Mouse (Mus musculus) T-cell, adult 2 months (primary cell): Measurements from ENCODE around the gene Gid4.

Source experiments
- DNase-seq: peaks from one replicate; pipeline ENCODE4 v3.0.0; 2022; ENCODE audit warnings: low spot score

Gene Gid4

GRCm38 (mm10) chr11:60416963-60417716, at the start of gene Gid4:
Gene Gid4, plus strand, starts transcription at chr11:60417145.
- peak; percentile 99 for DNase-seq

- DNase-seq = no peak
Observed at GRCm38 (mm10) chr11:60367256-60367655, 49.7 kb upstream of the Gid4 start.

GRCm38 (mm10) chr11:60368909-60369308, 48.0 kb upstream of the Gid4 start:
- DNase-seq = peak; percentile 3

- DNase-seq = no peak
Observed at GRCm38 (mm10) chr11:60369448-60369847, 47.5 kb upstream of the Gid4 start.

- DNase-seq = no peak
Observed at GRCm38 (mm10) chr11:60370431-60370830, 46.5 kb upstream of the Gid4 start.

- DNase-seq = no peak
Observed at GRCm38 (mm10) chr11:60374481-60374880, 42.5 kb upstream of the Gid4 start.

- DNase-seq = no peak
Observed at GRCm38 (mm10) chr11:60383518-60383917, 33.4 kb upstream of the Gid4 start.

GRCm38 (mm10) chr11:60384762-60385421, 32.1 kb upstream of the Gid4 start:
- no peak for DNase-seq

GRCm38 (mm10) chr11:60385946-60386345, 31.0 kb upstream of the Gid4 start:
- DNase-seq = no peak

GRCm38 (mm10) chr11:60387944-60388343, 29.0 kb upstream of the Gid4 start:
- no peak for DNase-seq

GRCm38 (mm10) chr11:60391346-60391745, 25.6 kb upstream of the Gid4 start:
- no peak for DNase-seq

GRCm38 (mm10) chr11:60396546-60396945, 20.4 kb upstream of the Gid4 start:
- no peak for DNase-seq

- no peak for DNase-seq
Observed at GRCm38 (mm10) chr11:60397172-60397571, 19.8 kb upstream of the Gid4 start.

GRCm38 (mm10) chr11:60406606-60407005, 10.3 kb upstream of the Gid4 start:
- no peak for DNase-seq

GRCm38 (mm10) chr11:60412173-60412572, 4.8 kb upstream of the Gid4 start:
- peak; percentile 64 for DNase-seq

GRCm38 (mm10) chr11:60412921-60413320, 4.0 kb upstream of the Gid4 start:
- DNase-seq = no peak

GRCm38 (mm10) chr11:60416590-60416962, 369 bp upstream of the Gid4 start:
- no peak for DNase-seq

- DNase-seq = no peak
Observed at GRCm38 (mm10) chr11:60417717-60418472, 950 bp downstream of the Gid4 start, which contains the start of gene Atpaf2. Gene Atpaf2, minus strand, starts transcription at chr11:60418457.

GRCm38 (mm10) chr11:60418473-60418803, 1.5 kb downstream of the Gid4 start:
- DNase-seq = peak; percentile 38

- peak; percentile 12 for DNase-seq
Observed at GRCm38 (mm10) chr11:60422046-60422668, 5.2 kb downstream of the Gid4 start.

GRCm38 (mm10) chr11:60423006-60423405, 6.1 kb downstream of the Gid4 start:
- no peak for DNase-seq

GRCm38 (mm10) chr11:60426417-60426816, 9.5 kb downstream of the Gid4 start:
- no peak for DNase-seq
